ENCODE assay signal across 9 mouse cellular contexts in genomic region chr9:13652917-13653316, GRCm38 (mm10).
A peak's percentile ranks its signal among the peaks of the same experiment; 100 is the strongest.
DNase-seq lines count a peak whose midpoint lies in the region; ATAC-seq lines count a peak whose summit lies in the region.
"Had no signal": no experiment of that assay in that cellular context is flagged by ENCODE, and none has a peak within 500 bp of the region (broad histone marks: within the 10 kb centered on the region; RNA-seq: fewer than 3 reads in every experiment).

No protein-coding gene starts in this region.

- no peak overlapping the region for H3K4me3 ChIP-seq in heart, embryonic 11.5 days (ENCODE audit: low read depth, low read length)
- H3K4me3 ChIP-seq in hindbrain, embryonic 11.5 days (ENCODE audit: low read depth, low read length) = no peak overlapping the region
- H3K4me3 ChIP-seq in midbrain, embryonic 10.5 days = peak overlapping the region; percentile 32
- H3K4me3 ChIP-seq: limb, embryonic 13.5 days had no signal

- H3K4me2 ChIP-seq in heart, embryonic 11.5 days = no peak overlapping the region
- no peak overlapping the region for H3K4me2 ChIP-seq in hindbrain, embryonic 11.5 days (replicated peaks; ENCODE audit: low read depth, low read length)
- H3K4me2 ChIP-seq: limb, embryonic 13.5 days had no signal

- H3K27me3 ChIP-seq in heart, embryonic 11.5 days (ENCODE audit: control insufficient read depth, insufficient read depth, low read length) = no peaks in the 10 kb centered on the region
- H3K27me3 ChIP-seq in hindbrain, embryonic 11.5 days (ENCODE audit: control insufficient read depth, insufficient read depth, low read length) = 0 out of 2 replicates have a peak, but pooled peaks cover 2% of the 10 kb centered on the region
- H3K27me3 ChIP-seq in midbrain, embryonic 10.5 days (ENCODE audit: low read depth, poor library complexity, severe bottlenecking) = peaks cover 27% of the 10 kb centered on the region; the same call in 1 of the 2 replicates
- H3K27me3 ChIP-seq: limb, embryonic 13.5 days had no signal

- H3K4me1 ChIP-seq in heart, embryonic 11.5 days (ENCODE audit: control insufficient read depth, insufficient read depth, low read length) = peaks cover 6% of the 10 kb centered on the region
- no peaks in the 10 kb centered on the region for H3K4me1 ChIP-seq in hindbrain, embryonic 11.5 days (replicated peaks; ENCODE audit: control insufficient read depth, insufficient read depth, low read length)
- H3K4me1 ChIP-seq in midbrain, embryonic 10.5 days = peaks cover 29% of the 10 kb centered on the region

- no peaks in the 10 kb centered on the region for H3K9me3 ChIP-seq in heart, embryonic 11.5 days (replicated peaks; ENCODE audit: control insufficient read depth, low read length)
- no peaks in the 10 kb centered on the region for H3K9me3 ChIP-seq in hindbrain, embryonic 11.5 days (ENCODE audit: control insufficient read depth, low read length)
- no peaks in the 10 kb centered on the region for H3K9me3 ChIP-seq in midbrain, embryonic 10.5 days (replicated peaks)
- H3K9me3 ChIP-seq: limb, embryonic 13.5 days had no signal

- H3K36me3 ChIP-seq in heart, embryonic 11.5 days (ENCODE audit: control insufficient read depth, insufficient read depth, low read length) = no peaks in the 10 kb centered on the region
- no peaks in the 10 kb centered on the region for H3K36me3 ChIP-seq in hindbrain, embryonic 11.5 days (ENCODE audit: control insufficient read depth, insufficient read depth, low read length)
- H3K36me3 ChIP-seq in midbrain, embryonic 10.5 days = no peaks in the 10 kb centered on the region
- H3K36me3 ChIP-seq: limb, embryonic 13.5 days had no signal

- WGBS in heart, embryonic 11.5 days (ENCODE audit: insufficient replicate concordance) = 26% methylated on average over 3 of the region's 3 CpGs
- 30% methylated on average over 3 of the region's 3 CpGs for WGBS in hindbrain, embryonic 11.5 days
- WGBS in midbrain, embryonic 10.5 days = 34% methylated on average over 3 of the region's 3 CpGs

- no peak overlapping the region for H3K27ac ChIP-seq in heart, embryonic 11.5 days (ENCODE audit: low read depth, low read length)
- peak overlapping the region; percentile 48 for H3K27ac ChIP-seq in hindbrain, embryonic 11.5 days (ENCODE audit: low read depth, low read length)
- H3K27ac ChIP-seq in midbrain, embryonic 10.5 days (replicated peaks) = peak overlapping the region; percentile 81
- H3K27ac ChIP-seq: limb, embryonic 13.5 days had no signal

- ATAC-seq in heart, embryonic 11.5 days (replicated peaks; ENCODE audit: insufficient number of reproducible peaks, low FRiP score, low TSS enrichment) = no peak
- peak; percentile 75 for ATAC-seq in hindbrain, embryonic 11.5 days (ENCODE audit: low FRiP score)

- H3K9ac ChIP-seq in heart, embryonic 11.5 days (ENCODE audit: low read depth, low read length) = no peak overlapping the region
- H3K9ac ChIP-seq in hindbrain, embryonic 11.5 days (ENCODE audit: low read depth, low read length) = no peak overlapping the region
- H3K9ac ChIP-seq: limb, embryonic 13.5 days had no signal

- DNase-seq in heart, adult 8-10 months (ENCODE audit: low spot score) = peak; percentile 62
- DNase-seq in 3T3-L1 (ENCODE audit: low read depth, low spot score) (peak; percentile 74), adipocyte (ENCODE audit: low spot score) (peak; percentile 69)
- peak; percentile 66 for DNase-seq in hindbrain, embryonic 11.5 days (ENCODE audit: low spot score)
- DNase-seq in midbrain, embryonic 10.5 days (ENCODE audit: low spot score) = no peak
- DNase-seq in urinary bladder, adult 2 months (ENCODE audit: low spot score) = no peak
- no peak for DNase-seq in thymus, postnatal 25 days

Comparison
In these comparisons a context has a peak if more than half of its experiments do, and no peak if none do; other contexts are left out.
1. DNase-seq: peak in heart, adult 8-10 months (single experiment), 3T3-L1 (single experiment), adipocyte (single experiment) and hindbrain, embryonic 11.5 days (single experiment); none in midbrain, embryonic 10.5 days (single experiment), urinary bladder, adult 2 months (single experiment) and thymus, postnatal 25 days (single experiment).